Mouse (Mus musculus) embryonic facial prominence, embryonic 13.5 days (tissue): ENCODE results near the gene Mapk9. TPM values are rescaled to one million over a fixed set of nuclear protein-coding genes. Genes with fewer than 3 reads are reported as not detected.

ENCODE experiments used
- ATAC-seq: fragments of 200-750 bp; cut with Nextera tagmentation; 2 replicates; pipeline ENCODE4 v1.8.0; 2017; ENCODE audit warnings: low read depth; ENCODE audit not compliant: insufficient number of reproducible peaks, insufficient read depth, low FRiP score, low TSS enrichment
- H3K27ac ChIP-seq: fragments of 300-500 bp; sonication (generic); 2 replicates; pipeline ENCODE4 v1.5.1; 2015; ENCODE audit warnings: moderate library complexity, mild to moderate bottlenecking, inconsistent platforms
- H3K27me3 ChIP-seq: fragments of 300-500 bp; sonication (generic); 2 replicates; pipeline ENCODE4 v1.6.1; 2015; ENCODE audit warnings: mild to moderate bottlenecking, inconsistent platforms
- H3K36me3 ChIP-seq: fragments of 300-500 bp; sonication (generic); 2 replicates; pipeline ENCODE4 v1.6.1; 2015; ENCODE audit warnings: mild to moderate bottlenecking, inconsistent platforms
- H3K4me1 ChIP-seq: fragments of 300-500 bp; sonication (generic); 2 replicates; pipeline ENCODE4 v1.6.1; 2015; ENCODE audit warnings: inconsistent platforms
- H3K4me2 ChIP-seq: fragments of 300-500 bp; sonication (generic); 2 replicates; pipeline ENCODE4 v1.6.1; 2015; ENCODE audit warnings: moderate library complexity, mild to moderate bottlenecking, inconsistent platforms
- H3K4me3 ChIP-seq: fragments of 300-500 bp; sonication (generic); 2 replicates; pipeline ENCODE4 v1.5.1; 2015; ENCODE audit warnings: mild to moderate bottlenecking, inconsistent platforms
- H3K9ac ChIP-seq: fragments of 300-500 bp; sonication (generic); 2 replicates; pipeline ENCODE4 v1.6.1; 2015; ENCODE audit warnings: mild to moderate bottlenecking, inconsistent platforms
- H3K9me3 ChIP-seq: fragments of 300-500 bp; sonication (generic); 2 replicates; pipeline ENCODE4 v1.6.1; 2016; ENCODE audit warnings: inconsistent platforms
- WGBS: fragments of 180-500 bp; shearing (Covaris S2); methylation state at CpG from one replicate; pipeline ENCODE4 v1.1.7; 2015; ENCODE audit warnings: mixed read lengths; 5-methylcytosine and 5-hydroxymethylcytosine counted together
- microRNA-seq: library from miRNA; unstranded; fragments of <30 nt; microRNA quantifications from one replicate; pipeline ENCODE4, GENCODE M21; 2016
- polyA plus RNA-seq: library from polyadenylated mRNA; unstranded; fragments of >200 nt; fragmentation: Nextera tagmentation; extraction: Ambion mirVana; gene quantifications from 2 replicates; pipeline ENCODE4 v1.2.1, GENCODE M21; 2015

Mapk9 gene
- polyA plus RNA-seq, 1 experiment from 2014 or later: 28.8 TPM

GRCm38 (mm10) chr11:49933811-49934210, 87.3 kb downstream of the Mapk9 start:
- Histone ChIP-seq H3K27me3 (no peaks in the 10 kb centered on the region), H3K4me2 (no peak overlapping the region), H3K4me1 (no peaks in the 10 kb centered on the region), H3K27ac (no peak overlapping the region), H3K9ac (no peak overlapping the region), H3K9me3 (no peaks in the 10 kb centered on the region), H3K4me3 (no peak overlapping the region), H3K36me3 (no peaks in the 10 kb centered on the region)
- WGBS: 66% methylated on average over 1 of the region's 1 CpGs
- no peak for ATAC-seq

- Histone ChIP-seq H3K27me3 (no peaks in the 10 kb centered on the region), H3K9ac (no peak overlapping the region), H3K27ac (no peak overlapping the region), H3K9me3 (no peaks in the 10 kb centered on the region), H3K4me3 (no peak overlapping the region), H3K36me3 (no peaks in the 10 kb centered on the region), H3K4me2 (no peak overlapping the region), H3K4me1 (no peaks in the 10 kb centered on the region)
- no peak for ATAC-seq
- WGBS: 45% methylated on average over 10 of the region's 10 CpGs
Measured at GRCm38 (mm10) chr11:49934322-49934721, 87.8 kb downstream of the Mapk9 start.

Small RNA genes within 50 kb of the gene (microRNA-seq; reads per million reads assigned to microRNA genes)
- gene Gm23492: not detected

Other genes with a start within 250 kb of the Mapk9 start
- 4.1 and 4.5 TPM in 2 replicates for gene Flt4, start 237.5 kb upstream of the Mapk9 start, polyA plus RNA-seq
- not detected in 2 replicates for gene Scgb3a1, start 183.1 kb upstream of the Mapk9 start, polyA plus RNA-seq
- 69.2 and 70.0 TPM in 2 replicates for gene Cnot6, start 134.0 kb upstream of the Mapk9 start, polyA plus RNA-seq
- 27.1 and 35.5 TPM in 2 replicates for gene Gfpt2, start 52.6 kb upstream of the Mapk9 start, polyA plus RNA-seq
- 0.11 and 0.24 TPM in 2 replicates for gene Rasgef1c, start 55.1 kb downstream of the Mapk9 start, polyA plus RNA-seq
- 75.4 and 91.9 TPM in 2 replicates for gene Rnf130, start 178.6 kb downstream of the Mapk9 start, polyA plus RNA-seq